Mouse (Mus musculus) hindbrain, postnatal 0 days (tissue): Measurements from ENCODE around the gene Ptprg. TPM values are rescaled to one million over a fixed set of nuclear protein-coding genes. Genes with fewer than 3 reads are reported as not detected.

ENCODE experiments used
- ATAC-seq: fragments of 200-750 bp; cut with Nextera tagmentation; 2 replicates; pipeline ENCODE4 v1.8.0; 2017; ENCODE audit warnings: mild to moderate bottlenecking, moderate TSS enrichment, moderate library complexity
- DNase-seq: peaks from one replicate; pipeline ENCODE4 v3.0.0-alpha.2; 2015; ENCODE audit warnings: low spot score
- H3K27ac ChIP-seq: fragments of 300-500 bp; sonication (generic); 2 replicates; pipeline ENCODE4 v1.5.1; 2014; ENCODE audit warnings: mild to moderate bottlenecking
- H3K27me3 ChIP-seq: fragments of 300-500 bp; sonication (generic); 2 replicates; pipeline ENCODE4 v1.6.1; 2014; ENCODE audit warnings: low read length, mixed read lengths; ENCODE audit not compliant: insufficient read depth
- H3K36me3 ChIP-seq: fragments of 300-500 bp; sonication (generic); 2 replicates; pipeline ENCODE4 v1.6.1; 2014; ENCODE audit warnings: low read length, mixed read lengths; ENCODE audit not compliant: insufficient read depth
- H3K4me1 ChIP-seq: fragments of 300-500 bp; sonication (generic); 2 replicates; pipeline ENCODE4 v1.6.1; 2014; ENCODE audit warnings: antibody characterized with exemption, low read length, mixed read lengths; ENCODE audit not compliant: insufficient read depth
- H3K4me2 ChIP-seq: fragments of 300-500 bp; sonication (generic); 2 replicates; pipeline ENCODE4 v1.6.1; 2014; ENCODE audit warnings: low read depth, mild to moderate bottlenecking, low read length, moderate library complexity, mixed read lengths
- H3K4me3 ChIP-seq: fragments of 300-500 bp; sonication (generic); 2 replicates; pipeline ENCODE4 v1.5.1; 2014; ENCODE audit warnings: low read length
- H3K9ac ChIP-seq: fragments of 300-500 bp; sonication (generic); replicated peaks from 2 replicates; pipeline ENCODE4 v1.6.1; 2014; ENCODE audit warnings: mild to moderate bottlenecking, low read length, moderate library complexity, mixed read lengths
- H3K9me3 ChIP-seq: fragments of 300-500 bp; sonication (generic); 2 replicates; pipeline ENCODE4 v1.6.1; 2016; ENCODE audit warnings: low read length, mixed read lengths
- CTCF ChIP-seq: IDR thresholded peaks from 2 replicates; pipeline ENCODE4 v1.5.1; 2016; ENCODE audit warnings: antibody characterized with exemption, control low read depth, low read depth
- WGBS: fragments of 180-500 bp; shearing (Covaris S2); extraction: QIAGEN DNeasy Blood & Tissue Kit; methylation state at CpG from one replicate; pipeline ENCODE4 v1.1.7; 2014; 5-methylcytosine and 5-hydroxymethylcytosine counted together
- polyA plus RNA-seq: library from polyadenylated mRNA; unstranded; fragments of >200 nt; fragmentation: Nextera tagmentation; extraction: Ambion mirVana; gene quantifications from 2 replicates; pipeline ENCODE4 v1.2.1, GENCODE M21; 2015
- total RNA-seq: library from RNA; depleted of rRNA; stranded (reverse); fragments of >200 nt; gene quantifications from 2 replicates; pipeline ENCODE4 v1.2.3, GENCODE M21; 2014

Gene Ptprg
- total and polyA plus RNA-seq, 2 experiments from 2014 or later: 33.0 to 101 TPM

DNA sequence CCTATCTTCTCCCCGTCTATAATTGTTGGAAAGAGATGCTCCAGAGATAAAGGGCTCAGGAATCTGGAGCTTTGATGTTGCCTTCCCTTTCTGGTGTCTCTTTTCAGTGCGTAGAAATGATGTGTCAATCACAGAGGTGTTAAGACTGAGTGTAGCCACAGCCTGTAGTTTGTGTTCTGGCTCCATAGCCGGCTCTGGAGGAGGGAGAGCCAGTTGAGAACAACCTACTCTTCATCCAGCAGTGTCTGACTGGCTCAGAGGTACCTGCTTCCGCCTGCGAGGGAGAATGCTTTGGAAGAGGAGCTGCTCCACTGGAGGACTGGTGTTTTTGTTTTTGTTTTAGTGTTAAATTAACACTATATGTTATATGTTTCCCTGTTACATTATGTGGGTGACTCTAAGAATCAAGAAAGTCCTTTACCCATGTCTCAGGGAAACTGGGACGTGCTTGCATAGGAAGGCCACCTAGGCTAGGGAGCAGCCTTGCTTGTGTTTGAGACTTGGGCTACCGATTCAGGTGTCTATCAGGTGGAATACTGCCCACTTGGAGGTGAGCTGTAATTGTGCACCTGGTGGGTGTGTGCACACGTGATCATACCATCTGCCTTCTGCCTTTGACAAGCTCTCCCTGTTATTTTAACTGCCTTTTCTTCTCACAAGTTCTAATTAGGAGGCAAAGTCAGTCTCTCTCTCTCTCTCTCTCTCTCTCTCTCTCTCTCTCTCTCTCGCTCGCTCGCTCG, 282.5 kb downstream of the Ptprg start:
- ATAC-seq: no peak
- Histone ChIP-seq H3K4me1 (no peaks in the 10 kb centered on the region), H3K9ac (no peak overlapping the region), H3K4me3 (no peak overlapping the region), H3K27me3 (no peaks in the 10 kb centered on the region), H3K36me3 (no peaks in the 10 kb centered on the region), H3K4me2 (no peak overlapping the region), H3K27ac (no peak overlapping the region), H3K9me3 (no peaks in the 10 kb centered on the region)
- no peak for TF ChIP-seq CTCF
- 75% methylated on average over 12 of the region's 12 CpGs for WGBS
- no peak for DNase-seq

DNA sequence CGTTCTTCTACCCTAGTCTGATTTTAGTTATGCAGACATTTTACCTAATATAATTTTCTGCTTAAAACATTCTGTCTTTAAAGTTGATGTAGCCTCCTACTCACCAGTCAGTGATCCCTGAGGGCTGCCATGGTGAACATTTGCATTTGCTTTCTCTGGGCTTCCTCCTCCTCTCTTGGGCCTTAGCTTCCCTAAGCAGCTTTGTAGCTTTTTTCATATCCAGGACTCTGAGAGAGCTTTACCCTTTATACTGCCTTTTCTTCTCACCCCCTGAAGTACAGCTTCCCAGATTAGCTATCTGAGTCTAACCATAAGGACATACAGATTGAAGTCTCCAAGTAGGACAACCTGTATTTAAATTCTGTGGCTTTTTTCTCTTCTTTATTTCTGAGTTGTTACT, 284.4 kb downstream of the Ptprg start:
- H3K4me3 ChIP-seq: no peak overlapping the region
- no peak overlapping the region for H3K9ac ChIP-seq
- no peak overlapping the region for H3K27ac ChIP-seq
- H3K4me2 ChIP-seq: no peak overlapping the region
- 85% methylated on average over 1 of the region's 1 CpGs for WGBS
- H3K36me3 ChIP-seq: no peaks in the 10 kb centered on the region
- H3K27me3 ChIP-seq: no peaks in the 10 kb centered on the region
- no peak for TF ChIP-seq CTCF
- ATAC-seq: no peak
- DNase-seq: no peak
- H3K9me3 ChIP-seq: no peaks in the 10 kb centered on the region
- no peaks in the 10 kb centered on the region for H3K4me1 ChIP-seq

DNA sequence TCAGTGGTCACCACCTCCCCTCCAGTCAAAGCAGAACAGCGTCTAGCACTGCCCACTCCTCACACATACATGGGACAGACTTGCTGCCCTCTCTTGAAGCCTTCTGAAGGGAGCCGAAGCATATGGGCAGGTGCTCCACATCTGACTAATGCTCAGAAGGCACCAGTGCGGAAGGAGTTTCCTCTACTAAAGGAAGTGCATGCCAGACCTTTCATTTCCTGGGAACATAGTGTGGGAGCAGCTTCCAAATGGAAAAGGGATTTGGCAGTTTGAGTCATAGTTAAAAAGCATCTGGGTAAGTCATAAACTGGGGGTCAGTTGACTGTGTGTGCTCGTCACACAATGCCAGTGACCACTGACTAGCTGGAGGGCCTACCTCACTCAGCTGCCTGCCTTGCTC, 288.3 kb downstream of the Ptprg start:
- Histone ChIP-seq H3K9ac (no peak overlapping the region), H3K36me3 (no peaks in the 10 kb centered on the region), H3K4me2 (no peak overlapping the region), H3K27ac (no peak overlapping the region), H3K9me3 (no peaks in the 10 kb centered on the region), H3K27me3 (no peaks in the 10 kb centered on the region), H3K4me1 (no peaks in the 10 kb centered on the region), H3K4me3 (no peak overlapping the region)
- TF ChIP-seq CTCF: no peak
- no peak for DNase-seq
- ATAC-seq: no peak
- 80% methylated on average over 4 of the region's 4 CpGs for WGBS

DNA sequence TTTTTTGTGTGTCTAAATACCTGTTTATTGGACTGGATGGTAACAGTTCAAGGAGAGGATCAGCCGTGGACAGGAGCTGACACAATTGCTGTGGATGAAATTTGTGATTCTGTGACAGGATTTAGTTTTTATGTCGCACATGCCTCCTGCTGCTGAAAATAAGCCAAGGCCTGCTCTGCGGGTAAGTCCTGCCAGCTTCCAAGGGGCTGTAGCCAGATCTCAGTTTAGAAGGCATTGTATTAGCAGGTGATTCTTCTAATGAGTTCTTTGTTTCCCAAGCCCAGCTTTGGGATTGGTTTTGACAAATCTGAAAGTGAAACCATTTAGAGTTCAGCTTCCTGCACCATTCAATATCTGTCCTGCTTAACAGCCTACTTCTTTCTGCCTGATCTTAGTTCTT, 299.6 kb downstream of the Ptprg start:
- H3K27me3 ChIP-seq: no peaks in the 10 kb centered on the region
- no peak overlapping the region for H3K4me2 ChIP-seq
- H3K9me3 ChIP-seq: no peaks in the 10 kb centered on the region
- TF ChIP-seq CTCF: no peak
- no peaks in the 10 kb centered on the region for H3K36me3 ChIP-seq
- H3K27ac ChIP-seq: no peak overlapping the region
- peaks cover 2% of the 10 kb centered on the region for H3K4me1 ChIP-seq
- H3K4me3 ChIP-seq: no peak overlapping the region
- H3K9ac ChIP-seq: no peak overlapping the region
- WGBS: 34% methylated on average over 3 of the region's 3 CpGs
- DNase-seq (peak; percentile 26), ATAC-seq (no peak)

DNA sequence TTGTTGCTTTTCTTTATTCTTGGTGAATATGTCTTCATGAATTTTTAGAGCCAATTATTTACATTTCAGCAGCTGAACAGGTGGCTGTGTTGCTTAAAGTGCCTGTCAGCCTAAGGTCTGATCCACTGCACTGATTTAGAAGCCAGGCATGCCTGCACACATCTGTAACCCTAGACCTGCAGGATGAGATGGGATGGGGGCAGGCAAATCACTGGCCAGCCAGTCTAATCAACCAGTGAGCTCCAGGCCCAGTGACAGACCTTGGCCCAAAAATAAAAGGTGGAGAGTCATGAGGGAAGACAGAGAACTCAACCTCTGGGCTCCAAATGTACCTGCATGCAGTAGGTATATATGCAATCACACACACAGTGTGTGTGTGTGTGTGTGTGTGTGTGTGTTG, 302.2 kb downstream of the Ptprg start:
- Histone ChIP-seq H3K27ac (no peak overlapping the region), H3K4me3 (no peak overlapping the region), H3K9me3 (no peaks in the 10 kb centered on the region), H3K36me3 (no peaks in the 10 kb centered on the region), H3K9ac (no peak overlapping the region), H3K4me1 (peaks cover 7% of the 10 kb centered on the region), H3K27me3 (no peaks in the 10 kb centered on the region), H3K4me2 (no peak overlapping the region)
- no peak for TF ChIP-seq CTCF
- ATAC-seq: no peak
- DNase-seq: no peak

DNA sequence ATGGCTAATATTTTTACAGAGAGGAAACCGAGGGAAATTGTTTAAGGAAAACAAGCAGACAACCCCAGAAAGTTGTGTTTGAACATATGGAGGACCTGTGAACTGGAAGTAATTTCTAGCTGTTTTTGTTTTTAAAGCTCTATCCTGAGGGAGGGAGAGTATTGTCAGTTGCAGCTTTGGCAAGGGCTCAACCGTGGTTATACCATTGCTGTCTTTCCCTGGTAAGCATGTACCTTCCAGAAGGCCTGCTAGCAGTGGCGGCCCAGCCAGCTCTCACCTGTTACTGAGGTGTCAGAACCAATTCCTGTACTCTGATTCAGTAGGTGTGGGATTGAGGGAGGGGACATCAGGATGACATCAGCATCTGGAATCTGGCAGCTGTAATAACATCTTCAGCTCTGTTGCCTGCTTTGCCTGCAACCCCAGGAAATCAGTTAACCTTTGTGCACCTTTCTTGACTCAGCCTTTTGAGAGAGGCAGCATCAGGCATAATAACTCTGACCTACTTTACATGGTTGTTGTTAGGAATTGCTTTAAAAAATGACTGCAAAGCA, 304.7 kb downstream of the Ptprg start:
- no peaks in the 10 kb centered on the region for H3K36me3 ChIP-seq
- H3K27ac ChIP-seq: no peak overlapping the region
- no peak overlapping the region for H3K4me3 ChIP-seq
- no peaks in the 10 kb centered on the region for H3K27me3 ChIP-seq
- ATAC-seq (no peak), DNase-seq (no peak)
- TF ChIP-seq CTCF: no peak
- peaks cover 7% of the 10 kb centered on the region for H3K4me1 ChIP-seq
- no peak overlapping the region for H3K9ac ChIP-seq
- WGBS: 63% methylated on average over 3 of the region's 3 CpGs
- no peak overlapping the region for H3K4me2 ChIP-seq
- no peaks in the 10 kb centered on the region for H3K9me3 ChIP-seq

DNA sequence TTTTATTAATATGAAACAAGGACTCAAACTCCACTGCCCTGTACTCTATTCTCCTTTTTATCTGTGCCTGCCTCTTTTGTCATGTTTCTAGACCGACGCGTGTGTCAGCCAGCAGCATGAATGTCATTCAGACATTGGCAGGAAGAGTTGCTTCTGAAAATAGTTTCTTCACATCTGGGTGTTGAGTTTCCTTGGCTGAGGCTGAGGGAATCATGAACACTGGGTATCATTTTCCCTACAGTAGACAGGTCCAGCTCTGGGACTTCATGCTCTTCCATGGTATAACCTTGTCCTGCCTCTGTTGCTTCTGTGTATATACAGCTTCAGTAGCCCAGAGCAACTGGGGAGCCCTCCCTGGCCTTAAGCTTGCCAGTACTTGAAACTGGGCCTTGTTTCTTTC, 310.0 kb downstream of the Ptprg start:
- 72% methylated on average over 3 of the region's 3 CpGs for WGBS
- no peak for TF ChIP-seq CTCF
- H3K27ac ChIP-seq: no peak overlapping the region
- H3K4me3 ChIP-seq: no peak overlapping the region
- peaks cover under 1% of the 10 kb centered on the region; the same call in 1 of the 2 replicates for H3K4me1 ChIP-seq
- no peaks in the 10 kb centered on the region for H3K27me3 ChIP-seq
- H3K4me2 ChIP-seq: no peak overlapping the region
- DNase-seq (no peak), ATAC-seq (no peak)
- H3K36me3 ChIP-seq: no peaks in the 10 kb centered on the region
- H3K9ac ChIP-seq: no peak overlapping the region
- no peaks in the 10 kb centered on the region for H3K9me3 ChIP-seq
